Mouse (Mus musculus): Measurements from ENCODE around the gene Ugt1a6b. TPM values are rescaled to one million over a fixed set of nuclear protein-coding genes. Genes with fewer than 3 reads are reported as not detected.

Gene Ugt1a6b
- polyA plus RNA-seq, 1 experiment = 8.5 TPM

GRCm38 (mm10) chr1:88240579-88240978 is 137.5 kb downstream of the Ugt1a6b start:
- Histone ChIP-seq H3K4me1 (ENCODE audit: control insufficient read depth, insufficient read depth, low read length) (no peaks in the 10 kb centered on the region), H3K27me3 (replicated peaks; ENCODE audit: control insufficient read depth, insufficient read depth, low read length) (no peaks in the 10 kb centered on the region), H3K4me3 (ENCODE audit: insufficient read depth, low read depth, low read length) (no peak overlapping the region), H3K36me3 (ENCODE audit: control insufficient read depth, insufficient read depth, low read length) (no peaks in the 10 kb centered on the region), H3K27ac (ENCODE audit: insufficient read depth, low read depth, low read length) (no peak overlapping the region)
- TF ChIP-seq CTCF (conservative IDR thresholded peaks at IDR 0.05; ENCODE audit: insufficient read depth, insufficient read length, low read depth, low read length) = no peak
- no peak for TF ChIP-seq POLR2A (IDR thresholded peaks at IDR 0.05; ENCODE audit: low read depth, low read length)
- DNase-seq = no peak
- WGBS = 67% methylated on average over 4 of the region's 4 CpGs

GRCm38 (mm10) chr1:88243861-88244260 is 140.8 kb downstream of the Ugt1a6b start:
- H3K4me1 ChIP-seq (ENCODE audit: control insufficient read depth, insufficient read depth, low read length) = no peaks in the 10 kb centered on the region
- 65% methylated on average over 5 of the region's 5 CpGs for WGBS
- no peak overlapping the region for H3K27ac ChIP-seq (ENCODE audit: insufficient read depth, low read depth, low read length)
- H3K4me3 ChIP-seq (ENCODE audit: insufficient read depth, low read depth, low read length) = no peak overlapping the region
- TF ChIP-seq POLR2A (IDR thresholded peaks at IDR 0.05; ENCODE audit: low read depth, low read length) (no peak), CTCF (conservative IDR thresholded peaks at IDR 0.05; ENCODE audit: insufficient read depth, insufficient read length, low read depth, low read length) (no peak)
- no peaks in the 10 kb centered on the region for H3K36me3 ChIP-seq (ENCODE audit: control insufficient read depth, insufficient read depth, low read length)
- H3K27me3 ChIP-seq (replicated peaks; ENCODE audit: control insufficient read depth, insufficient read depth, low read length) = no peaks in the 10 kb centered on the region
- DNase-seq = no peak

DNA sequence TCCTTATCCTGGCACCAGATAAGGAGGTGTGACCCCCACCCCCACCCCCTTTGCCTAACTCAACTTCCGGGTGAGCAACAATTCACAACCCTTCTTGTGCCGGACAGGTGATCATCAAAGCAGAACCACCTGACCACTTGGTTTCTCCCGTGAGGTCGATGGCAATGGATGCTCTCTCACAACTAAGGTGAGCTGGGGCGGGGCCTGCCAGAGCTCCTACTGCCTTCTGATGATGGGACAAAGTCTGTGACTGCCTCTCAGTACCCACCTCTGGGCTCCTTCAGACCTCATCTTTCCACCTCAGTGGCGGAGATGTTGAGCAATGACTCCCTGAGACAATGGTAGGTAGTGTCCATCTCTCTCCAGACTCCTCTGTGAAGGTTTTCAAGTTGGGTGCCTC is 142.8 kb downstream of the Ugt1a6b start:
- no peak overlapping the region for H3K27ac ChIP-seq (ENCODE audit: insufficient read depth, low read depth, low read length)
- no peak for DNase-seq
- no peak overlapping the region for H3K4me3 ChIP-seq (ENCODE audit: insufficient read depth, low read depth, low read length)
- H3K4me1 ChIP-seq (ENCODE audit: control insufficient read depth, insufficient read depth, low read length) = no peaks in the 10 kb centered on the region
- TF ChIP-seq CTCF (conservative IDR thresholded peaks at IDR 0.05; ENCODE audit: insufficient read depth, insufficient read length, low read depth, low read length) (no peak), POLR2A (IDR thresholded peaks at IDR 0.05; ENCODE audit: low read depth, low read length) (no peak)
- 77% methylated on average over 6 of the region's 6 CpGs for WGBS
- H3K27me3 ChIP-seq (replicated peaks; ENCODE audit: control insufficient read depth, insufficient read depth, low read length) = no peaks in the 10 kb centered on the region
- no peaks in the 10 kb centered on the region for H3K36me3 ChIP-seq (ENCODE audit: control insufficient read depth, insufficient read depth, low read length)

DNA sequence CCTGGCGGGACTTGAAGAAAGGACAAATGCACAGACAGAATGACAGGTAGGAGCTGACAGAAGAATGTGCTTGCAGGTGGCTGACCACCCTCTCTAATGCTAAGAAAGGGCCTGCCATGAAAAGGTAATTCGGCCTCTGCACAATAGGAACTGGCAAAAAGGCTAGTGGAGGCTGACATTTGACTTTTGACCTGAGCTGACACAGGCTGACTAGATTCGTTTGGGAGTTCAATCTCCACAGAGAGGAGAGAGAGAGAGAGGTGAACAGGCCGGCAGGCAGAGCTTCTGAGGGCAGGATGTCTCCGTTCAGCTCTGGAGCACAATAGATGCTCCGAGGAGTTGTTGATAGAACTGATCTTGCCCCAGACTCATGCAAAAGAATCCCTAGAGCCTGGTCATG is 143.3 kb downstream of the Ugt1a6b start:
- H3K27ac ChIP-seq (ENCODE audit: insufficient read depth, low read depth, low read length) = no peak overlapping the region
- H3K36me3 ChIP-seq (ENCODE audit: control insufficient read depth, insufficient read depth, low read length) = no peaks in the 10 kb centered on the region
- 49% methylated on average over 6 of the region's 6 CpGs for WGBS
- TF ChIP-seq CTCF (conservative IDR thresholded peaks at IDR 0.05; ENCODE audit: insufficient read depth, insufficient read length, low read depth, low read length) (no peak), POLR2A (IDR thresholded peaks at IDR 0.05; ENCODE audit: low read depth, low read length) (no peak)
- H3K27me3 ChIP-seq (replicated peaks; ENCODE audit: control insufficient read depth, insufficient read depth, low read length) = no peaks in the 10 kb centered on the region
- no peak overlapping the region for H3K4me3 ChIP-seq (ENCODE audit: insufficient read depth, low read depth, low read length)
- DNase-seq = no peak
- no peaks in the 10 kb centered on the region for H3K4me1 ChIP-seq (ENCODE audit: control insufficient read depth, insufficient read depth, low read length)

DNA sequence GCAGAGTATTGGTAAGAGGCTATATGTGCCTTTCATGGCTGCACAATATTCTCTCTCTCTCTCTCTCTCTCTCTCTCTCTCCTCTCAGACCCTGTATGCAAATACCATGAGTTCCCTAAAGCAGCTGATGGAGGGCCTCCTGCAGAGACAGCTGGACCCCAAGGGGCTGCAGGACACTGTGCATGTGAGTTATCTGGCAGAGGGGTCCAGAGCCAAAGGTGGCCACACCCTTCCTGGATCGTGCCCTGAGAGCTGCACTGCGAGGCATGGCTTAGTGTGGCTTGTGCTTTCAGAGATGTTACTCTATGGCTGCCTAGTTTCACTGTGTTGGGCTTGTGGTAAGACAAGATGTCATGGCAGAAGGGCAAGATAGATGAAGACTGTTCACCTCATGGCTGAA is 144.6 kb downstream of the Ugt1a6b start:
- WGBS = 53% methylated on average over 2 of the region's 2 CpGs
- H3K36me3 ChIP-seq (ENCODE audit: control insufficient read depth, insufficient read depth, low read length) = no peaks in the 10 kb centered on the region
- TF ChIP-seq CTCF (conservative IDR thresholded peaks at IDR 0.05; ENCODE audit: insufficient read depth, insufficient read length, low read depth, low read length) = no peak

GRCm38 (mm10) chr1:88248658-88249057 is 145.6 kb downstream of the Ugt1a6b start:
- DNase-seq = no peak

More for the DNA sequence above, 144.6 kb downstream of the Ugt1a6b start:
- no peaks in the 10 kb centered on the region for H3K27me3 ChIP-seq (replicated peaks; ENCODE audit: control insufficient read depth, insufficient read depth, low read length)
- no peak for DNase-seq
- H3K4me3 ChIP-seq (ENCODE audit: insufficient read depth, low read depth, low read length) = no peak overlapping the region
- no peak overlapping the region for H3K27ac ChIP-seq (ENCODE audit: insufficient read depth, low read depth, low read length)
- no peaks in the 10 kb centered on the region for H3K4me1 ChIP-seq (ENCODE audit: control insufficient read depth, insufficient read depth, low read length)

GRCm38 (mm10) chr1:88249596-88249995 is 146.5 kb downstream of the Ugt1a6b start:
- Histone ChIP-seq H3K4me1 (ENCODE audit: control insufficient read depth, insufficient read depth, low read length) (no peaks in the 10 kb centered on the region), H3K4me3 (ENCODE audit: insufficient read depth, low read depth, low read length) (no peak overlapping the region), H3K27me3 (replicated peaks; ENCODE audit: control insufficient read depth, insufficient read depth, low read length) (no peaks in the 10 kb centered on the region), H3K27ac (ENCODE audit: insufficient read depth, low read depth, low read length) (no peak overlapping the region), H3K36me3 (ENCODE audit: control insufficient read depth, insufficient read depth, low read length) (no peaks in the 10 kb centered on the region)
- TF ChIP-seq CTCF (conservative IDR thresholded peaks at IDR 0.05; ENCODE audit: insufficient read depth, insufficient read length, low read depth, low read length) (no peak), POLR2A (IDR thresholded peaks at IDR 0.05; ENCODE audit: low read depth, low read length) (no peak)
- no peak for DNase-seq
- WGBS = 75% methylated on average over 7 of the region's 7 CpGs

More at GRCm38 (mm10) chr1:88248658-88249057, 145.6 kb downstream of the Ugt1a6b start:
- H3K27ac ChIP-seq (ENCODE audit: insufficient read depth, low read depth, low read length) = no peak overlapping the region
- H3K27me3 ChIP-seq (replicated peaks; ENCODE audit: control insufficient read depth, insufficient read depth, low read length) = no peaks in the 10 kb centered on the region
- no peaks in the 10 kb centered on the region for H3K4me1 ChIP-seq (ENCODE audit: control insufficient read depth, insufficient read depth, low read length)
- H3K4me3 ChIP-seq (ENCODE audit: insufficient read depth, low read depth, low read length) = no peak overlapping the region
- no peaks in the 10 kb centered on the region for H3K36me3 ChIP-seq (ENCODE audit: control insufficient read depth, insufficient read depth, low read length)
- WGBS = 63% methylated on average over 4 of the region's 4 CpGs
- TF ChIP-seq CTCF (conservative IDR thresholded peaks at IDR 0.05; ENCODE audit: insufficient read depth, insufficient read length, low read depth, low read length) (no peak), POLR2A (IDR thresholded peaks at IDR 0.05; ENCODE audit: low read depth, low read length) (no peak)

DNA sequence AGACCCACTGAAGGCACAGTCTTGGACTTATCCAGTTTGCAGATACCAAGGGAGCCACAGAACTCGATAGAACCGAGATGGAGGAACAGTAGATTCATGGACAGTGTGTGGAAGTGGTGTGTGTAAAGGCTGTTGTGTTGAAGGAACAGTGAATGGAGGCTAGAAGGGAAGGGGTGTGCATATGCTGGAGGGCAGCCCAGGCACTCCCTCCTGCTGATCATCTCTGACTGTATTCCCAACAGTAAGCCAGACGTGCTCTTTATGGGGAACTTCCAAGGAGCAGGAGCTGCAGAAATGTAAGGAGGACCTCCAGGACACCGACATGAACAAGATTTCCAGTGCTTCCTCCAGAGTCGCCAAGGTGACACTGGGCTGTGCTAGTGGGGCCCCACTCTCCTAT is 147.0 kb downstream of the Ugt1a6b start:
- H3K4me3 ChIP-seq (ENCODE audit: insufficient read depth, low read depth, low read length) = no peak overlapping the region
- H3K36me3 ChIP-seq (ENCODE audit: control insufficient read depth, insufficient read depth, low read length) = no peaks in the 10 kb centered on the region
- TF ChIP-seq CTCF (conservative IDR thresholded peaks at IDR 0.05; ENCODE audit: insufficient read depth, insufficient read length, low read depth, low read length) (no peak), POLR2A (IDR thresholded peaks at IDR 0.05; ENCODE audit: low read depth, low read length) (no peak)
- no peaks in the 10 kb centered on the region for H3K27me3 ChIP-seq (replicated peaks; ENCODE audit: control insufficient read depth, insufficient read depth, low read length)
- H3K27ac ChIP-seq (ENCODE audit: insufficient read depth, low read depth, low read length) = no peak overlapping the region
- WGBS = 81% methylated on average over 5 of the region's 5 CpGs
- H3K4me1 ChIP-seq (ENCODE audit: control insufficient read depth, insufficient read depth, low read length) = no peaks in the 10 kb centered on the region
- no peak for DNase-seq
